Mouse (Mus musculus): ENCODE measurements around the gene Ppil4.

Gene Ppil4

DNA sequence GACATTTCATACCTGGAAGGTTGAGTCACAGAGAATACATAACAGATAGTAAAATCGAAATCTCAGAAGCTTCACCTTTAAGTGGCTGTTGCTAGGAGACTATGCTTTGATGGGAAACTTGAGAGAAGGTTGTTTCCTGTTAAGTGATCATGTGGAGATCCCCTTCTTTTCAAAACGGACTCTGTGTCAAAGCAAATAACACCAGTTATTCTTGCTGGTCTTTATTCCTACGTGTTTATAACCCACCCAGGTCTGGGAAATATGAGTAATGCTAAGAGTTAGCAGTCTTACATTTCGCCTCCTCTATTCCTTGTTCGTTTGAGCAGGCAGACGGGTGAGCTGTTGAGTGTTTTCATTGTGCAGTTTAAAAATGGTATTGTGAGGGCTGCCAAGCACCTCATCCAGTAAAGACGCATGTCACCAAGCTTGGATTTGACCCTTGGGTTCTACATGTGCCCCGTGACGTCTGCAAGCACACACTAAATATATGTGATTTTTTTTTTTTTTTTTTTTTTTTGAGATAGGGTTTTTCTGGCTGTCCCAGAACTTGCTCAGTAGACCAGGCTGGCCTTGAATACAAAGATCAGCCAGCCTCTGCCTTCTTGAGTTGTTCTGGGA is 32.1 kb downstream of the Ppil4 start:
- DNase-seq (ENCODE audit: low spot score in 2 of 2), result no peak

DNA sequence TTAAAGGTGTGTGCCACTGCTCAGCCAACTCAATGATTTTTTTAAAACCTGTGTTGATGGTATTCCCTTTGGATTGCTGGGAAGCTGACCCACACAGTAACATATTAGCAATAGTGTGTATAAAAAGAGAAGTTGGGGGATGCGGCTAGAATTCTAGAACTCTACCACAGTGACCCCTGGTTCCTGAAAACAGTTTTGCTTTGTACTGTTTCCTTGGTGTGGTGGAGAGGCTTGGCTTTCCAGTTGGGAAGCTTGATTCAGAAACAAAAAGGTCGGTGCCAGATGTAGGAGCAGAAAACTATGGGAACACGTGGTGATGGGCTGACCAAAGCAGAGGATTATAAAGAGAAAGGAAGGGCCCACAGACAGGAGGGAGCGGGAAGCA is 32.6 kb downstream of the Ppil4 start:
- DNase-seq (ENCODE audit: low spot score in 2 of 2), result no peak

DNA sequence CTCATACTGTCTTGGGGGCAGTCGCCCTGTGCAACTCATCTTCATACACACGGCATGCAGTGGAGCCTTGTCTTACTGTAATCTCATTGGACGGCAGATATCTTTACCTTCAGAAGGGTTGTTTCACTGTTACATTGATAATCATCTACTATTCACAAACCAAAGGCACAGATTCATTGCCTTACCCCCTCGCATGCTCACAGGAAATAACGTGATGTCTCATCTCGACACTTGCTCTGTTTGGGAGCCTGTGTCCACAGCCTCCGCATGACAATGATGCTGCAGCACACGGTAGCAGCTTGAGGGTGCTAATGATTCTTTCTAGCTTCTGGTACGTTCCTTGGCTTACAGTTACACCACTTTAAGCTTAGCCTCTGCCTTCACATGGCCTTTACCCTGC is 33.4 kb downstream of the Ppil4 start:
- DNase-seq (ENCODE audit: low spot score in 2 of 2), result no peak

DNA sequence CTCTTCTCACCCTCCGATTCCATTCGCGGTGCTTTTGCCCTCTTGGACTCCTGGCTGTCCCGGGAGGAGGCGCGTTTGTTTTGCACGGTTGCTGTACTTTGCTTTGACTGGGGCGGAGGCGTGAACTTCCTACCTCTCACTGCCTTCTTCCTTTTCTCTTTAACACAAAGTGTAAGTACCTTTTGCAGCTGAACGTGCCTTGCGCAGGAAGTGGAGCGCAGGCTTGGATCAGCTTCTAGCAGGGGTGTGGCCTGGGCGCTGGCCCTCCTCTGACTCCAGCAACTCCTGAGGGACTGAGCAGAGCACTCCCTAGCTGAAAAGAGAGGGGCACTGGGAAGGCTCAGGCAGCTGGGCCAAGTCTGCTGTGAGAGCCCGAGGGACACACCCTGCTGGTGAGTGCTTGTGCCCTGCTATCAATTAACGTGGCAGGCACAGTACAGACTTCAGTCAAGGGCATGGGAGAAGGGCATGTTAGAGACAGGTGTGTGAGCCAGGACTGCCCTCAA is 39.5 kb downstream of the Ppil4 start, which contains the start of gene Zc3h12d:
Zc3h12d (plus strand) TSS at position 300 of the 506 bp plus-strand sequence.
- DNase-seq (ENCODE audit: low spot score in 2 of 2), result peak in 1 of 2 experiments; percentile 34

DNA sequence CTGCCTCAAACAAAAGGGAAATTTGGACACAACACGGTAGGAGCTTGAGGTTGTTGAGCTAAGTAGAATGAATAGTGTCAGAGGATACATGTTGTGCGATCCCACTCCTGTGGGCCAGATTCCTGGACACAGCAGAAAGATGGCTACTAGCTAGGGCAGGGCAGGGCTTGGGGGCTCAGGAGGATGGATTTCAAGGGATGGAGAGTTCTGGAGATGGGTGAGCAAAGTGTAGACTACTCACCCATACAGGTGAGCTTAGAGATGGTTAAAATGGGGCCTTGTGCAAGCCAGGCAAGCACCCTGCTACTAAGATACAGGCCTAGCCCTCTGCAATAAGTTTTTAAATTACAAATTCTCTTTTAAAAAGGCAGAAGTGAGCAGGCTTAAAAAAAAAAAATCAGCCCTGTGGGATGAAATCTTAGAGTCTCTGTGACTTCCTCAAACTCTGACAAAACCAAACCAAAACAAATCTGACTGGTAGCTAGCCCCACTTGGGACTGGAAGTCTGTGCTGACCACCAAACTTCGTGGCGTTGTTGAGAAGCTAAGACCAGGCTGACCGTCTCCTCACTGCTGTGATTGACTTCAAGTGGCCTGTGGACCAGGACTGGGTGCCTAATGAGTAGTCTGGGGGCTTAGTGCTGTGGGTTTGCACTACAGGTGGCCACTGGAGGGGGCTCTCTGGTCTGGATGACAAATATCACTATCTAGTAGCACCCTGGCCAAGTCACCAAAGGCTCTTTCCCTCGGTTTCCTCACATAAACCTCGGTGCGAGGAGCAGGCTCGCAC is 40.9 kb downstream of the Ppil4 start:
- no peak for DNase-seq (ENCODE audit: low spot score in 2 of 2)

DNA sequence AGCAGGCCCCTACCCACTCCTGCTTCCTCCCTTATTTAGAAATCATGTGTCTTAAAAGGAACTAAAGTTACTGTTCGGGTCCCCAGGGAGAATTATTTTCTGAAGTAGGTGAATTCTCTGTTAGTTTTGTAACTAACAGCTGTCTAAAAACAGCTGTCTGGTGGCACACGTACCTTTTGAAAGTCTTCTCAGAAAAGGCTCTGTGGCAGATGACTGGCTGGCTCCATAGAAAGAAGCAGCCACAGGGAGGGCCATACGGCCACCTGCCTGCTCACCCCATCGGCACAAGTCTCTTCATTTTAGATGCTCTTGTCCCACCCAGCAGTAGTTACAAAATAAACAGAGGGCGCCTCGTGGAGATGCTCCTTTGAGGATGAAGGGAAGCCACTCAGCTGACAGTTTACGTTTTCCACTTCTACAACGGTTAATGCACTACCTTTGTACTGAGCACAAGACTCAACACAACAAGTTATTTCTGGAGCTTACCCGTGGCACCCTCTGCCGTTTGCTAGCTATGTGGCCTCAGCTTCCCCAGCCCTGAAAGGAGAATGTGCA is 42.1 kb downstream of the Ppil4 start:
- DNase-seq (ENCODE audit: low spot score in 2 of 2), result no peak

DNA sequence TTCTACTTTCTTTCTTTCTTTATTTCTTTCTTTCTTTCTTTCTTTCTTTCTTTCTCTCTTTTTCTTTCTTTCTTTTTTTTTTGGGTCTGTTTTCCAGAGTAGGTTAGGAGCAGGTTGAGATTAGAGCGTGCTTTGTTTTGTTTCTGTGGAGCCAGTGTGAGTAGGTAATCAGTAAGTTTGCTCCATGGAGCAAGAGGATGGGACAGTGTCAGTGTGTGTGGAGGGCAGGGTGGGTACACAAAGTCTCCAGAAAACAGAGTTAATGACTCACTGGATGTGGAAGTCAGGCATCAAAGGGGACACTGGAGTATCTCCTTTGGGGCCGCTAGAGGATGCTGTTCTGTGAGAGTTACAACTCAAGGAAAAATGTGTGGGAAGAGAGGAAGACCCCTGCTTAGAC is 44.2 kb downstream of the Ppil4 start:
- DNase-seq (ENCODE audit: low spot score in 2 of 2), result no peak

DNA sequence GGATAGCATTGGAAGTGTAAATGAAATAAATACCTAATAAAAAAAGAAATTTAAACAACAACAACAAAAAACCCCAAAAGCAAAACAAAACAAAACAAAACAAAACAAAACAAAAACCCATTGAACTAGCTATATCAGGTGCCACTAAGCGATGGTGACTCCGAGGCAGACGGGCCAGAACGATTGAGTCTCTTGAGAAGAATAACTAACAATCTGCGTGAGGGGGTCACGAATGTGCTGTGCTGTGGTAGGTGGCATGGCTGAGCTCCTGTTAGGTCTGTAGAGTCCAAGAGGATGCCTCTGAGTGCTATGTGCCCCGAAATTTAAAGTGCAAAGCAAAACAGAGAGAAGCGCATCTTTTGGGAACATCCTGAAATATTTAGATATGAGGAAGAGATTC is 44.8 kb downstream of the Ppil4 start:
- no peak for DNase-seq (ENCODE audit: low spot score in 2 of 2)

DNA sequence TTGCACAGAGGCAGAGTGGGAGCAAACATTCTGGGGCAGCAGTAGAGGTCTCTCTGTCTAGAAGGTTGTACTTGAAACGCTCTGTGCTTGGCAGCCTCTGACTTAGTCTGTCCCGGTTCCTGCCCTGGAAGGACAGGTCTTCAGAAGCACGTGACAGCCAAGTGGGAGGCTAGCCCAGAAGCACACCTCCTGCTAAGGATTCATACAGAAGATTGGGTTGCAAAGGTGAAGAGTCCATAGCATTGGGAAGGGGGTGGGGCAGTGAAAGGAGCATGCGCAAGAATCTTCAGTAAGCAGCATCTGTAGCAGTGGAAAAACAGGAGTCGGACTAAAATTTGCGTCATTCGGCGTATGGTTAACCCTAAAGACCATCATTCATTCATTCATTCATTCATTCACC is 45.3 kb downstream of the Ppil4 start:
- DNase-seq (ENCODE audit: low spot score in 2 of 2), result no peak

DNA sequence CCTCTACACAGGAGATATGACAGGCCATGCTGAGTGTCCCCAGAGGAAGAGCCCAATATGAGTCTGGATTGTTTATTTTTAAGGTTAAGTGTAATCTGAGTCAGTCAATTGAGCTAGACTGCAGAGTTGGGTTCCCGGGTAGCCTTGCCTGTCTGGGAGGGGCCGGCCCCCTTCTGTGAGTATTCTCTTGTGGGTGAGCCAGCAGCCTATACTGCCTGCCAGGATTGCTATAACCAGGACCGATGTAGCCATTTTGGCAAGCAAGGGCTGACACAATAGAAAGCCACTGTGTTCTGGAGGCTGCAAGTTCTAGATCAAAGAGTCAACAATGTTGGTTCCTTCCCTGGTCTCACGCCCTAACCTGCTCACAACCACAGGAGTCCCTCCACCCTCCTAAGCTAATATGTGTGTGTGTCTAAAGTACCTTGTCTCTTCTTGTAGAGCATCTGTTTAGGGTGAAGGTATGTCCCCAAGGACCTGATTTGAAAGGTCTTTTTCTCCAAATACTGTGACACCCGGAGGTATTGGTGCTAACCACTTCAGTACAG is 46.3 kb downstream of the Ppil4 start:
- DNase-seq (ENCODE audit: low spot score in 2 of 2), result no peak

DNA sequence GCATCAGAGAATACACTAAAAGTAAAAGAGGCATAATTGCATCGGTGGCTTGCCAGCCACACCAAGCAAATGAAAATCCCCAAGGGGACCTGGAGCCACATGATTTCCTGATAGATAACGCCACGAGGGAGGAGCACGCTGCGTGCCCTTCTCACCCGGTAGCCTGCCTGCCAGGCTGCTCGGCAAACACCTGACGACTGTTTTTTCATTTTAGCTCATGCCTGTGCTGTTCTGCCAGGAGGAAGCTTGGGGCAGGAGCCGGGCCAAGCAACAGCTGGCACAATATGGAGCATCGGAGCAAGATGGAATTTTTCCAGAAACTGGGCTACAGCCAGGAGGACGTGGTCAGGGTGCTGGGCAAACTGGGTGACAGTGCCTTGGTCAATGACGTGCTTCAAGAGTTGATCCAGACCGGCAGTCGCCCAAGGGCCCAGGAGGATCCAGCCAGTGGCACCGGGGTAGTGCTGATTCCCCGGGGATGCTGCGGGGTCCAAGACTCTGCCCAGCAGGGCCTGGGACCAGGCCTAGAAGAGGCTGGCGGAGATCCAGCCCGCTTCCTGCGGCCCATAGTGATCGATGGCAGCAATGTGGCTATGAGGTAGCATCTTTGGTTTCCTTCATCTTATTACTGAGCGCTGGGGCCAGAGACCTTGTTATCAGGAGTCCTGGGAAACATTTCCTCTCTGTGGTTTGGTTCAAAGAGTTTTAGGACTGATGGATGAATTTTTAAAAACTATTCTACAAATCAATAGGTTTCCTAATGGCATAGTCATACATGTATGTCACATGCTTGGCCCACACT is 47.1 kb downstream of the Ppil4 start:
- peak in 1 of 2 experiments; percentile 23 for DNase-seq (ENCODE audit: low spot score in 2 of 2)

DNA sequence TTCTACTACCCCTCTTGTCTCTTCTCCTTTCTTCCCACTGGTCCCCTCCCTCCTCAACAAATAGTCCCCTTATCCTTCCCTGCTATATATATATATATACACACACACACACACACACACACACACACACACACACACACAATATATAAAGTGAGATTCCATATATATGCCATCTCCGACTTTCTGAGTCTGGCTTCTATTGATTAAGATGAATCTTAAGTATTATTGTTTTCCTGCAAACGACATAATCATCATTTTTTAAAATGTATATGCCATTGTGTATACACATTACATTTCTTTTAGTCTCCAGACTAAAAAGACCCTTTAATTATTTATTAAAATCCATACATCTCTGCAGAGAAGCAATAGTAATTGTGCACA is 47.7 kb downstream of the Ppil4 start:
- no peak for DNase-seq (ENCODE audit: low spot score in 2 of 2)

DNA sequence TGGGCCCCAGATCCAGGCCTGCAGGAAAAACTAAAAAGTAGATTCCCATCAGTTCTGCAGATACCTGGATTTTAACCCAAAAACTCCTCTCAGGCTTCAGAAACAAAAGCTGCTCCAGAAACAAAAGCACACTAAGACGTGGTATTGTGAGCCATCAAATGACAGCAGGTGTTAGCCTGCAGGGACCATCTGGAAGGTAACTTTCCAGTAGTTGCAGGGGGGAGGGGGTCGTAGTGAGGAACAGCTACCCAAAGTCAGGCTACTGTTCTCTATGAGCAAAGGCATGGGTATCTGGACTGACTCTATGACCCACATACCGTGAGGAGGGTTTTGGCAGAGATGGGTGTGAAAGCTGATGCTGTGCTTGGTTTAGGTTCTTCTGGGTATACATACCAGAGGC is 48.1 kb downstream of the Ppil4 start:
- no peak for DNase-seq (ENCODE audit: low spot score in 2 of 2)

DNA sequence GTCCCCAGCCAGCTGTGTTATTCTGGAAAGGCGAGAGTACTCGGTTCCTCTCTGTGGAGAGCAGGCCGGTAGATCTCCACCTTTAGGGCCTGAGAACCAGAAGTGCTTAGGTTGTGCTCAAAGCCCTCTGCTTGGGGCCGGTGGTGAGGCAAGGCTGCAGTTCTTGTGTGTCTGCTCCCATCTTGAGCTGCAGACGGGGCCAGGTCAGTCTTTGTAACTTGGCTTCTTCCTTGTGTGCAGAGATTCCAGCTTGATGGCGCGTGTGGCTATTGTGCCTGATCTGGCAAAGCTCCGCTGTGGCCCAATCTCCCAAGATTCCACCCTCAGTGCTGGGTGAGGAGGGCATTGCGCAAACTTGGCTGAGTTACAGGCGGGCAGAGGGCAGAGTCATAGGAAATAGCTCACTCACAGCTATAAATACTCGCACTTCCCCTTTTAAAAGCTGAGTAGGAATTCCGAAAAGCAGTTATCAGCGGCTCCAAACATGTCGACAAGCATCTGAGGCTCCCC is 48.9 kb downstream of the Ppil4 start:
- peak; percentile 54 to 75 for DNase-seq (ENCODE audit: low spot score in 2 of 2)

DNA sequence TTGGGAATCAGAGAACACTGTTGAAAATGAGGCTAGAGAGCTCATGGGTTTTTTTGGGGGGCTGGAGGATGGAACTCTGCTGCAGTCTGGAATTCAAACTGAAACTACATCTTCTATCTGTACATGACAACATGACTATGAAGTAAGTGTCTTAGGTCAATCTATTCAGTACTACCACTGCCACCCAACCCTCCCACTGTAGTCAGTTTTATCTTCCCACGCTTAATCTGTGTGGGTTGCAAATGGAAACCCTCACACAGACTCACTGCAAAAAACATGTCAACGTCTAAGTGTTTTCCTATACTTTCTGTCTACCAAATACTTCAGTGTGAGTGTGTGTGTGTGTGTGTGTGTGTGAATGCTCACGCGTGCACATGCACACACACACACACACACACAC is 50.5 kb downstream of the Ppil4 start:
- DNase-seq (ENCODE audit: low spot score in 2 of 2), result no peak

DNA sequence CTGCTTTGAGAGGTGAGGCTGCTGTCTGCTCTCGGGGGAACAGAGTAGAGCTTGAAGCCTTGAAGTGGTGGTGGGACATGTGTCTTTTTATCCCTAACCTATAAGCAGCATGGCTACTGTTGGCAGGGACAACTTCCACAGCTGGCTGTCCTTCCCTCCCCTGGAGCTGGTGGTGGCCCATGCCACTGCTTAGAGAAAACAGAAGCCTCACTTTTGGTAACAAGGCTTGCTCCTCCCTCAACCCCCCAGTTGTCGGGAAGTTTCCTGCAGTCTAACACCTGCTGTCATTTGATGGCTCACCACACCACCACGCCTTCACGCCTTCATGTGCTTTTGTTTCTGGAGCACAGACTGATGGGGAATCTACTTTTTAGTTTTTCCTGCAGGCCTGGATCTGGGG is 51.5 kb downstream of the Ppil4 start:
- no peak for DNase-seq (ENCODE audit: low spot score in 2 of 2)

DNA sequence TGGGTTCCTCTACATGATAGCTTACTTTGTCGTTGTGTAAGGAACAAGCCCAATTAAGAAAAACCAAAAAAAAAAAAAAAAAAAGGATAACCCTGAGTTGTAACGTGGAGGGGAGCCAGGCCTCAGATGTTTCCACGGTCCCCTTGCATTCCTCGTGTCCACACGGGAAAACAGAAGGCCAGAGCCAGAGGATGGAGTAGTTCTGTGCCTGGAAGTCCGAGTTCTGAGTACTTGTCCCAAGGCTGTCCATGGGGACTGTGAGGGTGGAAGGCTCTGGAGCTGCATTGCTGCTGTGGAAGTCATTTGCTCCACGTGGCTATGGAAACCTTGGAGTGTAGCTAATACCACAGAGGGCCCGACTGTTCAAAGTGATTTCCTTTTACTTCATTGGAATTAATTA is 52.4 kb downstream of the Ppil4 start:
- no peak for DNase-seq (ENCODE audit: low spot score in 2 of 2)

DNA sequence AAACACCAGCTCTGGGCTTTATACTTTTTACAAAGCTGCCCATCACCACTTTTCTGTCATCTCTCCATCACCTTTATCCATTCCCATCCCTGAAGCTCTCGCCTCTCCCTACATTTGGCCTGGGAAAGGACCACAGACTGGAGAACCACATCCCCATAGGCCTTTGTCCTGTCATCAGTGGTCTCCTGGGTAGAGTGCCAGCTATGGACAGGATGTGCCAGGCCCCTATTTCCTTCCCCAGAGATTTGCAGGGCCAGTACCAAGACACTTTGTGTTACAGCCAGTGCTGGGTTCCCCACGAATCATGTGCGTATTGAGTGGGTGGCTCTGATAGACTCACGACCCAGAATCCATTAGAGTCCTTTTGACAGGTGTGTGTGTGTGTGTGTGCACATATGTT is 53.3 kb downstream of the Ppil4 start:
- no peak for DNase-seq (ENCODE audit: low spot score in 2 of 2)

DNA sequence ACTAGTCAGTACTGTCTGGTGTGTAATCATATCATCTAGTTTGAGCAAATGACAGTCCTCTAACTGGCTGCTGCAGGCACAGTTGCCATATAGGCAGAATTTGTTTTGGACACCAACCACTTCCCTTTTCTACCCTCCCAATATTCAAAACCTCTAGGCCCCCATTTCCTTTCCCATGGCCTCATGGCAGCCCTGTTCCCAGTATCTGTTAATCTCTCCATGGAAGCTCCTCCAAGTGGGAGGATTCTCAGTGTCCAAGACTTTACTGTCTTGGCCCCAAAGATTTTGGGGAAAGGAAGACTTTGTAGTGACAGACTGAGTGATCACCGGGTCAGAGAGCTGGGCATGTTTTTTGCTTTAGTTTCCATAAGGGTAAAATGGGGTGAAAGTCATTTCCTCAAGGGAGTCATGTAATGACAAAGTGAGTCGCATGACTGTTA is 54.5 kb downstream of the Ppil4 start:
- no peak for DNase-seq (ENCODE audit: low spot score in 2 of 2)

DNA sequence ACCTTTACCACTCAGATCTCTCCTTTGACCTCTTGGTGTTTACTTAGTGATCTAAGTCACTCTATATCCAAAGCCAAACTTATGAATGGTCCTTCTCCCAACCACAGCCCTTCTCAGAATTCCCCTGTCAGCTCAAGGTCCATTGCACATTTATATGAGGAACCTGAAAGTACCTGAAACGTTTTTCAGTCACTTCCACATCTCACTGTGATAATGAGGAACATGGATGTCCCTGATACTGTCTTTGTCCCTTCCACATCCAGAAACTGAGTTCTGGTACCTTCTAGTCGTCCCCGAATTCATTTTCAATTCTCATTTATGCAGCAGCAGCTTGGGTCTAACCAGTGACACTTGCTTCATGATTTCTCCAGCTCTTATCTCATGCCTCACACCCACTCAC is 59.2 kb downstream of the Ppil4 start:
- no peak for DNase-seq (ENCODE audit: low spot score in 2 of 2)

DNA sequence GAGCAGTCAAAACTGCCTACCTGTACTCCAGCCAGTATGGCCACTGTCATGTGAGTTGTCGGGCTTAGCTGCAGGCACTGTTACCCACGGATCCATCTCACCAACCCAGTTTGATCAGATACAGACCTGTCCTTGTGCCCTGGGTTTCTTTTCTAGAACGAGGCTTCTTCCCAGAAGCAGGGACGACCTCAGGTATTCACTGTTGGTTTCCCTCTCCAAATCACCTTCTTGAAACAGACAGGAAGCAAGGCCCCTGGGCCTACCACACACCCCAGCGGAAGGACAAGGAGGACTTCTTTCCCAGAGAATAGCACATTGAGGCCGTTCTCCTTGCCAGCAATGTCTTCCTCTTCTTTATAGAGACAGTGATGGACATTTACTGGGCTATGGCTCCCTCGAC is 67.8 kb downstream of the Ppil4 start:
- no peak for DNase-seq (ENCODE audit: low spot score in 2 of 2)

Data from urinary bladder, adult 18-20 months (tissue).